Mouse (Mus musculus) neural tube, embryonic 12.5 days (tissue): Measurements from ENCODE around the gene Polr2c. TPM values are rescaled to one million over a fixed set of nuclear protein-coding genes. Genes with fewer than 3 reads are reported as not detected.
A peak's percentile ranks its signal among the peaks of the same experiment; 100 is the strongest.

Experiments used
- ATAC-seq: fragments of 200-750 bp; cut with Nextera tagmentation; 2 replicates; pipeline ENCODE4 v1.8.0; 2017; ENCODE audit warnings: low read depth, mild to moderate bottlenecking, moderate TSS enrichment, moderate library complexity; ENCODE audit not compliant: low FRiP score
- H3K27ac ChIP-seq: fragments of 300-500 bp; sonication (generic); 2 replicates; pipeline ENCODE4 v1.5.1; 2016
- H3K27me3 ChIP-seq: fragments of 300-500 bp; sonication (generic); replicated peaks from 2 replicates; pipeline ENCODE4 v1.6.1; 2016; ENCODE audit warnings: mild to moderate bottlenecking
- H3K36me3 ChIP-seq: fragments of 300-500 bp; sonication (generic); 2 replicates; pipeline ENCODE4 v1.6.1; 2016; ENCODE audit warnings: mild to moderate bottlenecking
- H3K4me1 ChIP-seq: fragments of 300-500 bp; sonication (generic); 2 replicates; pipeline ENCODE4 v1.6.1; 2016
- H3K4me2 ChIP-seq: fragments of 300-500 bp; sonication (generic); replicated peaks from 2 replicates; pipeline ENCODE4 v1.6.1; 2016; ENCODE audit warnings: mild to moderate bottlenecking
- H3K4me3 ChIP-seq: fragments of 300-500 bp; sonication (generic); 2 replicates; pipeline ENCODE4 v1.5.1; 2016
- H3K9ac ChIP-seq: fragments of 300-500 bp; sonication (generic); 2 replicates; pipeline ENCODE4 v1.6.1; 2016; ENCODE audit warnings: mild to moderate bottlenecking
- H3K9me3 ChIP-seq: fragments of 300-500 bp; sonication (generic); 2 replicates; pipeline ENCODE4 v1.6.1; 2016; ENCODE audit warnings: mild to moderate bottlenecking
- WGBS: fragments of 180-500 bp; shearing (Covaris S2); methylation state at CpG from one replicate; pipeline ENCODE4 v1.1.7; 2016; 5-methylcytosine and 5-hydroxymethylcytosine counted together
- polyA plus RNA-seq: library from polyadenylated mRNA; unstranded; fragments of >200 nt; fragmentation: Nextera tagmentation; extraction: Ambion mirVana; gene quantifications from 2 replicates; pipeline ENCODE4 v1.2.1, GENCODE M21; 2016

Polr2c gene
- polyA plus RNA-seq, 1 experiment from 2014 or later, result 130 TPM

- 3% methylated on average over 50 of the region's 51 CpGs for WGBS
- H3K4me3 ChIP-seq, result peak within 1 kb of the TSS; percentile 64
- no peaks in the 10 kb centered on the region for H3K9me3 ChIP-seq
- peaks cover 28% of the 10 kb centered on the region for H3K4me1 ChIP-seq
- H3K27me3 ChIP-seq, result peaks cover 28% of the 10 kb centered on the region
- H3K36me3 ChIP-seq, result no peaks in the 10 kb centered on the region
- H3K9ac ChIP-seq, result peak within 1 kb of the TSS; percentile 66
- peak; percentile 62 for ATAC-seq
- peak within 1 kb of the TSS; percentile 88 for H3K4me2 ChIP-seq
- no peak within 1 kb of the TSS for H3K27ac ChIP-seq
Measured at GRCm38 (mm10) chr8:94917851-94918495, 60.7 kb downstream of the Polr2c start, which contains the start of gene Ccdc102a. Ccdc102a (minus strand) TSS chr8:94918098.

DNA sequence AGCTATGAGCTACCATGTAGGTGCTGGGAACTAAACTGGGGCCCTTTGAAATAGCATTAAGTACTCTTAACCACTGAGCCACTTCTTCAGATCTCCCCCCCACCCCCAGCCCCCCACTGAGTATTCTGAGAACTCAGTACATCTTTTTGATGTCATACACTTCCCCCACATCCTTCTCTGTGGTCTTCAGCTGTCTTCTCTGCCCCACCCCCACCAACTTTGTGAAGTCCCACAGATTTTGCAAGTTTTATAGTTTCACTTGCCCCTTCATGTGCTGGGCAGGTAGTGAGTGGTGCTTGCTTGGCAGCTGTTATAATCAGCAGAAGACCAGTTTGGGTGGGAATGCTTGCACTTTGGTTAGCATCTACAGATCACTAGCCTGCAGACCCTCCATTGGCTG is 62.0 kb downstream of the Polr2c start:
- peaks cover 15% of the 10 kb centered on the region for H3K27me3 ChIP-seq
- H3K9me3 ChIP-seq, result no peaks in the 10 kb centered on the region
- no peak overlapping the region for H3K4me2 ChIP-seq
- no peak for ATAC-seq
- H3K4me3 ChIP-seq, result no peak overlapping the region
- H3K4me1 ChIP-seq, result peaks cover 19% of the 10 kb centered on the region
- no peak overlapping the region for H3K27ac ChIP-seq
- H3K9ac ChIP-seq, result no peak overlapping the region
- no peaks in the 10 kb centered on the region for H3K36me3 ChIP-seq

DNA sequence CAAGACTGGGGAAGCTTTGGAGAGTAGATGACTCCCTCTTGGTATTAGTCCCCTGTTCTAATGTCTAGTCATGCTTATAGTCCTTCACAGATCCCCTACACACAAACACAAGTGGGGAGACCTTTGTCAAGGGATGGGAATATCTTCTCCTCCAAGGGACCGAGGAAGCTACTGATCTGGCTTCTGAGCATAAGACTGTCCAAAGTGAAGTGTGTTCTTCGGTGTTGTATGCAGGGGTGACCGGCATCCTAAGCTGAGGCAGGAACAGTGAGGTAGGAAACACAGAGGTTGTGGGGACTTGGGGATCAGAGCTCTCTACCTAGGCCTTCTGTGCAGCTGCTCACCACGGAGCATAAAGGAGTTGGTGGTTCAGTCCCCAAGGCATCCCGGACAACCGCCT is 64.9 kb downstream of the Polr2c start:
- ATAC-seq, result no peak
- Histone ChIP-seq H3K9ac (no peak overlapping the region), H3K4me3 (no peak overlapping the region), H3K27me3 (peaks cover 7% of the 10 kb centered on the region; the same call in 1 of the 2 replicates), H3K4me2 (no peak overlapping the region), H3K4me1 (peaks cover 10% of the 10 kb centered on the region), H3K27ac (no peak overlapping the region), H3K36me3 (no peaks in the 10 kb centered on the region), H3K9me3 (no peaks in the 10 kb centered on the region)
- WGBS, result 74% methylated on average over 6 of the region's 6 CpGs

- peaks cover 4% of the 10 kb centered on the region; the same call in 1 of the 2 replicates for H3K27me3 ChIP-seq
- no peak overlapping the region for H3K9ac ChIP-seq
- no peak overlapping the region for H3K4me2 ChIP-seq
- 39% methylated on average over 8 of the region's 8 CpGs for WGBS
- no peak overlapping the region for H3K4me3 ChIP-seq
- peaks cover 7% of the 10 kb centered on the region for H3K4me1 ChIP-seq
- no peak overlapping the region for H3K27ac ChIP-seq
- no peaks in the 10 kb centered on the region for H3K36me3 ChIP-seq
- ATAC-seq, result no peak
- H3K9me3 ChIP-seq, result no peaks in the 10 kb centered on the region
Measured at GRCm38 (mm10) chr8:94922602-94923001, 65.4 kb downstream of the Polr2c start.

Other genes with a start within 250 kb of the Polr2c start
- 225 and 236 TPM in 2 replicates for gene Arl2bp, start 190.8 kb upstream of the Polr2c start, polyA plus RNA-seq
- gene Pllp, start 161.2 kb upstream of the Polr2c start, polyA plus RNA-seq, result 0.66 and 0.97 TPM in 2 replicates
- not detected in 2 replicates for gene Ccl22, start 111.9 kb upstream of the Polr2c start, polyA plus RNA-seq
- 7.5 and 9.4 TPM in 2 replicates for gene Cx3cl1, start 85.4 kb upstream of the Polr2c start, polyA plus RNA-seq
- not detected in 2 replicates for gene Ccl17, start 47.0 kb upstream of the Polr2c start, polyA plus RNA-seq
- 52.3 and 57.6 TPM in 2 replicates for gene Coq9, start 19.1 kb upstream of the Polr2c start, polyA plus RNA-seq
- gene Ciapin1, start 19.1 kb upstream of the Polr2c start, polyA plus RNA-seq, result 190 and 193 TPM in 2 replicates
- gene Dok4, start 18.9 kb downstream of the Polr2c start, polyA plus RNA-seq, result 32.7 and 41.8 TPM in 2 replicates
- gene Ccdc102a, start 60.6 kb downstream of the Polr2c start, polyA plus RNA-seq, result 18.1 and 18.9 TPM in 2 replicates
- gene Adgrg5, start 66.2 kb downstream of the Polr2c start, polyA plus RNA-seq, result 0.06 and 0.16 TPM in 2 replicates
- 177 and 208 TPM in 2 replicates for gene Adgrg1, start 117.3 kb downstream of the Polr2c start, polyA plus RNA-seq
- gene Adgrg3, start 160.2 kb downstream of the Polr2c start, polyA plus RNA-seq, result 2.4 and 2.6 TPM in 2 replicates
- gene Drc7, start 197.7 kb downstream of the Polr2c start, polyA plus RNA-seq, result 0.09 and 0.13 TPM in 2 replicates
- gene Katnb1, start 223.7 kb downstream of the Polr2c start, polyA plus RNA-seq, result 32.0 and 38.7 TPM in 2 replicates